Mouse (Mus musculus): ENCODE results near the gene Fgfbp1. TPM values are rescaled to one million over a fixed set of nuclear protein-coding genes. Genes with fewer than 3 reads are reported as not detected.

Fgfbp1 gene
- polyA plus RNA-seq, 1 experiment from 2014 or later = 1.3 TPM

Other genes starting within 250 kb of the Fgfbp1 start
- not detected in 2 replicates for gene Bst1, start 162.9 kb downstream of the Fgfbp1 start, polyA plus RNA-seq (2015; fragmentation: Nextera tagmentation; extraction: Ambion mirVana)
- gene Fbxl5, start 160.1 kb downstream of the Fgfbp1 start, polyA plus RNA-seq (2015; fragmentation: Nextera tagmentation; extraction: Ambion mirVana) = 64.5 and 69.8 TPM in 2 replicates
- 2.2 and 2.5 TPM in 2 replicates for gene Cd38, start 113.2 kb downstream of the Fgfbp1 start, polyA plus RNA-seq (2015; fragmentation: Nextera tagmentation; extraction: Ambion mirVana)
- gene Gm7879, start 68.6 kb downstream of the Fgfbp1 start, polyA plus RNA-seq (2015; fragmentation: Nextera tagmentation; extraction: Ambion mirVana) = 0.59 and 1.00 TPM in 2 replicates
- 66.6 and 74.5 TPM in 2 replicates for gene Prom1, start 120.3 kb upstream of the Fgfbp1 start, polyA plus RNA-seq (2015; fragmentation: Nextera tagmentation; extraction: Ambion mirVana)
- gene Tapt1, start 244.8 kb upstream of the Fgfbp1 start, polyA plus RNA-seq (2015; fragmentation: Nextera tagmentation; extraction: Ambion mirVana) = 23.8 and 25.7 TPM in 2 replicates